Mouse (Mus musculus) C2C12 (cell line): ENCODE measurements around the gene Baz2b. TPM values are rescaled to one million over a fixed set of nuclear protein-coding genes. Genes with fewer than 3 reads are reported as not detected.

ENCODE experiments used
- H3K27me3 ChIP-seq: one replicate; pipeline ENCODE4 v1.6.1; 2011; ENCODE audit not compliant: control insufficient read depth, insufficient read depth, insufficient read length
- H3K36me3 ChIP-seq: one replicate; pipeline ENCODE4 v1.6.1; 2011; ENCODE audit not compliant: control insufficient read depth, insufficient read depth
- H3K4me3 ChIP-seq: one replicate; pipeline ENCODE4 v1.5.1; 2011; ENCODE audit warnings: mild to moderate bottlenecking, control low read depth; ENCODE audit not compliant: poor library complexity, insufficient read depth, severe bottlenecking
- H3K79me2 ChIP-seq: one replicate; pipeline ENCODE4 v1.6.1; 2011; ENCODE audit not compliant: control insufficient read depth, insufficient read depth
- H3K79me3 ChIP-seq: one replicate; pipeline ENCODE4 v1.6.1; 2011; ENCODE audit warnings: low read depth, control low read depth
- H3ac ChIP-seq: one replicate; pipeline ENCODE3; 2011; ENCODE audit warnings: low read depth; ENCODE audit not compliant: control insufficient read depth, insufficient read length
- CEBPB ChIP-seq: IDR thresholded peaks from one replicate; pipeline ENCODE4 v1.6.1; 2011; ENCODE audit warnings: low read depth, mild to moderate bottlenecking, control low read depth, moderate library complexity
- CTCF ChIP-seq: IDR thresholded peaks from one replicate; pipeline ENCODE4 v1.5.1; 2011; ENCODE audit not compliant: control insufficient read depth, insufficient read depth, insufficient read length
- FOSL1 ChIP-seq: IDR thresholded peaks from one replicate; pipeline ENCODE4 v1.8.0; 2011; ENCODE audit warnings: mild to moderate bottlenecking, low read length; ENCODE audit not compliant: poor library complexity, insufficient read depth, severe bottlenecking
- MAX ChIP-seq: IDR thresholded peaks from one replicate; pipeline ENCODE4 v1.6.1; 2011; ENCODE audit warnings: mild to moderate bottlenecking, control low read depth
- MYOD1 ChIP-seq: IDR thresholded peaks from one replicate; pipeline ENCODE4 v1.6.1; 2011; ENCODE audit warnings: low read depth; ENCODE audit not compliant: control insufficient read depth, insufficient read length
- MYOG ChIP-seq: IDR thresholded peaks from one replicate; pipeline ENCODE4 v1.6.1; 2011; ENCODE audit not compliant: control insufficient read depth, insufficient read length; ENCODE audit errors: extremely low read depth
- USF1 ChIP-seq: IDR thresholded peaks from one replicate; pipeline ENCODE4 v1.6.1; 2011; ENCODE audit warnings: low read depth, mild to moderate bottlenecking, control low read depth, moderate library complexity
- polyA plus RNA-seq: library from polyadenylated mRNA; unstranded; fragments of >200 nt; fragmentation: generic; extraction: Trizol; gene quantifications from one replicate; pipeline ENCODE4 v1.2.1, GENCODE M21; 2012; ENCODE audit warnings: missing spikeins

Gene Baz2b
- polyA plus RNA-seq, 1 experiment = 9.4 TPM

- no peaks in the 10 kb centered on the region for H3K27me3 ChIP-seq
- no peak overlapping the region for H3ac ChIP-seq
- no peak overlapping the region for H3K4me3 ChIP-seq
- H3K36me3 ChIP-seq = no peaks in the 10 kb centered on the region
- no peak for TF ChIP-seq FOSL1
- TF ChIP-seq USF1 = no peak
- TF ChIP-seq MYOD1 = no peak
- TF ChIP-seq CTCF = no peak
- TF ChIP-seq CEBPB = no peak
- no peaks in the 10 kb centered on the region for H3K79me3 ChIP-seq
- H3K79me2 ChIP-seq = peaks cover 5% of the 10 kb centered on the region
These were observed 172.6 kb downstream of the Baz2b start for GRCm38 (mm10) chr2:60037011-60037551.

- Histone ChIP-seq H3K79me3 (peaks cover 2% of the 10 kb centered on the region), H3K27me3 (no peaks in the 10 kb centered on the region), H3K79me2 (peaks cover 5% of the 10 kb centered on the region), H3K36me3 (no peaks in the 10 kb centered on the region), H3ac (no peak overlapping the region), H3K4me3 (no peak overlapping the region)
- TF ChIP-seq FOSL1 (no peak), MYOD1 (no peak), CEBPB (no peak), MAX (no peak), USF1 (no peak), CTCF (no peak)
These were observed 173.3 kb downstream of the Baz2b start for GRCm38 (mm10) chr2:60036361-60036760.

DNA sequence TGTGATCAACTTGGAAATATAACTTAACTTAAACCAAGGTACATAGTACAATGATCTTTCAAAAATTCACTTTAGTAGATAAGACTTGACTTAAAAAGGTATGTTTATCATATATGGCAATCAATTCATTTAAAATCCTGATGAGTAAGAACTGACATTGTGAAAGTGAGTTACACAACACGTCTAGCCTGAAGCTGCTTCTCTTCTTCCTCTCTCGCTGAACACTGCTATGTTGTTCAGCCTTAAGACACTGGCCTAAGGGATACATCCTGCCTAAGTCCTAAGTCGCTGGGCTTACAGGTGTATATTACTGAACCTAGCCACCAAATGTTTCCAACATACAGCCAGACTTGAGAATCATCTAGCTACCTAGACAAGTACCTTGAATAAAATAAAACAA is 178.6 kb downstream of the Baz2b start:
- no peak for TF ChIP-seq MAX
- no peak for TF ChIP-seq MYOD1
- TF ChIP-seq USF1 = no peak
- no peak for TF ChIP-seq MYOG
- no peak for TF ChIP-seq CEBPB
- no peak for TF ChIP-seq CTCF
- TF ChIP-seq FOSL1 = no peak
- no peaks in the 10 kb centered on the region for H3K27me3 ChIP-seq
- H3K4me3 ChIP-seq = no peak overlapping the region

DNA sequence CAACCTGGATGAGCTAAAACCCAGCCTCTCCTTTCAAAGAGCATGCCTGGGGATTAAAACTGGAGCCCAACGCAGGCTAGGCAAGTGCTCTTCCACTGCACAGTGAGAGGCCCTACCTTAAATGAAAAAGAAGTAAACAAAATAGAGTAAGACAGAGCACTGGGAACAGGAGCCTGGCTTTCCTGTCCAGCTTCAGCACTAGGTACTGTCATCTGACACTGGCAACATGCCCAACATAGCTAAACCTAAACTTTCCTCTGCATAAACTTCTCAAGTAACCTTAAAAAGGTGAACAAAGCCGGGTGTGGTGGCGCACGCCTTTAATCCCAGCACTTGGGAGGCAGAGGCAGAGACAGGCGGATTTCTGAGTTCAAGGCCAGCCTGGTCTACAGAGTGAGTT is 180.6 kb downstream of the Baz2b start:
- no peaks in the 10 kb centered on the region for H3K79me2 ChIP-seq
- peaks cover 3% of the 10 kb centered on the region for H3K79me3 ChIP-seq
- no peaks in the 10 kb centered on the region for H3K36me3 ChIP-seq
- H3ac ChIP-seq = no peak overlapping the region
- no peaks in the 10 kb centered on the region for H3K27me3 ChIP-seq
- TF ChIP-seq CEBPB = no peak
- TF ChIP-seq FOSL1 = no peak
- no peak for TF ChIP-seq USF1
- no peak for TF ChIP-seq MYOG
- no peak for TF ChIP-seq CTCF
- no peak overlapping the region for H3K4me3 ChIP-seq

More for the DNA sequence above, 178.6 kb downstream of the Baz2b start:
- no peak overlapping the region for H3ac ChIP-seq
- no peaks in the 10 kb centered on the region for H3K79me2 ChIP-seq
- no peaks in the 10 kb centered on the region for H3K36me3 ChIP-seq
- H3K79me3 ChIP-seq = peaks cover 3% of the 10 kb centered on the region

GRCm38 (mm10) chr2:60027166-60027565 is 182.5 kb downstream of the Baz2b start:
- Histone ChIP-seq H3K36me3 (no peaks in the 10 kb centered on the region), H3ac (no peak overlapping the region), H3K27me3 (no peaks in the 10 kb centered on the region), H3K4me3 (no peak overlapping the region), H3K79me3 (peaks cover 3% of the 10 kb centered on the region), H3K79me2 (no peaks in the 10 kb centered on the region)
- TF ChIP-seq MYOD1 (no peak), FOSL1 (no peak), CTCF (no peak), MAX (no peak), CEBPB (no peak), USF1 (no peak), MYOG (no peak)

DNA sequence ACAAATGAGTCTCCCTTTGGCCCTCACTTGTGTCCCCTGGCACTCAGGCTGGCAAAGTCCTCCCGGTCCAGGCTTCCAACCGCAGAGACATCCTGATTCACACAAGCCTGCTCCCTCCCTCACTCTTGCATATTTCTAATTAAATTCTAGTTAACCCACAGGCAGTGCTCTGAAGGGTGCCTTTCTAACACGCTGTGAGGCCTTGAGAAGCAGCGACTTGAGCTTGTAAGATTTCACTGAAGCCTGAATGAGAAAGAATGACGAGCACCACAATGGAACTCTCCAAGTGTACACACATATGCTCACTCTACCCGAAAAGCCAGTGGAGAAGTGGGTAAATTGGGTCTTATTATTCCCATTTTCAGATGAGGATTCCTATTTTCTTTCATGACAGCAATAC is 183.1 kb downstream of the Baz2b start:
- Histone ChIP-seq H3K79me2 (no peaks in the 10 kb centered on the region), H3ac (no peak overlapping the region), H3K79me3 (peaks cover 3% of the 10 kb centered on the region), H3K27me3 (no peaks in the 10 kb centered on the region), H3K36me3 (no peaks in the 10 kb centered on the region), H3K4me3 (no peak overlapping the region)
- TF ChIP-seq USF1 (no peak), FOSL1 (no peak), MYOD1 (no peak)
